Mouse (Mus musculus) right cerebral cortex, adult 18-20 months (tissue): ENCODE results near the gene Zfp422.

ENCODE experiments used
- DNase-seq: peaks from one replicate; pipeline ENCODE4 v3.0.0; 2022; ENCODE audit warnings: mixed read lengths

Zfp422 gene

GRCm38 (mm10) chr6:116628539-116629171 is at the start of gene Zfp422:
TSS of gene Zfp422 (minus strand) at chr6:116628999.
- peak; percentile 54 for DNase-seq

- no peak for DNase-seq
Observed at GRCm38 (mm10) chr6:116677321-116677720, 48.5 kb upstream of the Zfp422 start.

GRCm38 (mm10) chr6:116676355-116676913 is 47.6 kb upstream of the Zfp422 start:
- no peak for DNase-seq

GRCm38 (mm10) chr6:116674283-116674886 is 45.6 kb upstream of the Zfp422 start:
- no peak for DNase-seq

GRCm38 (mm10) chr6:116673471-116674282 is 44.9 kb upstream of the Zfp422 start, which contains the start of gene Rassf4:
TSS of gene Rassf4 (minus strand) at chr6:116673952.
- peak; percentile 62 for DNase-seq

GRCm38 (mm10) chr6:116672349-116672748 is 43.5 kb upstream of the Zfp422 start:
- no peak for DNase-seq

- DNase-seq: no peak
Observed at GRCm38 (mm10) chr6:116671768-116672167, 43.0 kb upstream of the Zfp422 start.

- no peak for DNase-seq
Observed at GRCm38 (mm10) chr6:116671031-116671430, 42.2 kb upstream of the Zfp422 start.

GRCm38 (mm10) chr6:116670144-116670543 is 41.3 kb upstream of the Zfp422 start:
- no peak for DNase-seq

- no peak for DNase-seq
Observed at GRCm38 (mm10) chr6:116668682-116669470, 40.1 kb upstream of the Zfp422 start.

GRCm38 (mm10) chr6:116667382-116667781 is 38.6 kb upstream of the Zfp422 start:
- no peak for DNase-seq

GRCm38 (mm10) chr6:116666892-116667291 is 38.1 kb upstream of the Zfp422 start:
- no peak for DNase-seq

GRCm38 (mm10) chr6:116666085-116666750 is 37.4 kb upstream of the Zfp422 start:
- no peak for DNase-seq

- DNase-seq: no peak
Observed at GRCm38 (mm10) chr6:116664830-116665229, 36.0 kb upstream of the Zfp422 start.

- DNase-seq: no peak
Observed at GRCm38 (mm10) chr6:116664031-116664430, 35.2 kb upstream of the Zfp422 start.

- DNase-seq: no peak
Observed at GRCm38 (mm10) chr6:116663364-116663763, 34.6 kb upstream of the Zfp422 start.

GRCm38 (mm10) chr6:116653684-116654454 is 25.1 kb upstream of the Zfp422 start:
- DNase-seq: peak; percentile 44

- DNase-seq: no peak
Observed at GRCm38 (mm10) chr6:116653191-116653590, 24.4 kb upstream of the Zfp422 start.

- DNase-seq: no peak
Observed at GRCm38 (mm10) chr6:116651437-116652118, 22.8 kb upstream of the Zfp422 start.

- no peak for DNase-seq
Observed at GRCm38 (mm10) chr6:116650406-116650805, 21.6 kb upstream of the Zfp422 start, which contains the start of gene Depp1. TSS of gene Depp1 (plus strand) at chr6:116650609.
